Mouse (Mus musculus) megakaryocyte, embryonic 14.5 days (primary cell): Measurements from ENCODE around the gene Larp1b.

Source experiments
- FLI1 ChIP-seq: IDR thresholded peaks from 2 replicates; pipeline ENCODE4 v1.6.1; 2012; ENCODE audit warnings: low read length, inconsistent platforms, mixed read lengths
- GATA1 ChIP-seq: IDR thresholded peaks from 3 replicates; pipeline ENCODE4 v1.6.1; 2012; ENCODE audit warnings: mixed read lengths, low read length, inconsistent platforms, borderline replicate concordance

- TF ChIP-seq GATA1 = no peak
- no peak for TF ChIP-seq FLI1
Observed at GRCm38 (mm10) chr3:40950601-40951201, 1.1 kb downstream of the Larp1b start.
